Mouse (Mus musculus): Measurements from ENCODE around the gene Slc26a10.

The Slc26a10 gene

DNA sequence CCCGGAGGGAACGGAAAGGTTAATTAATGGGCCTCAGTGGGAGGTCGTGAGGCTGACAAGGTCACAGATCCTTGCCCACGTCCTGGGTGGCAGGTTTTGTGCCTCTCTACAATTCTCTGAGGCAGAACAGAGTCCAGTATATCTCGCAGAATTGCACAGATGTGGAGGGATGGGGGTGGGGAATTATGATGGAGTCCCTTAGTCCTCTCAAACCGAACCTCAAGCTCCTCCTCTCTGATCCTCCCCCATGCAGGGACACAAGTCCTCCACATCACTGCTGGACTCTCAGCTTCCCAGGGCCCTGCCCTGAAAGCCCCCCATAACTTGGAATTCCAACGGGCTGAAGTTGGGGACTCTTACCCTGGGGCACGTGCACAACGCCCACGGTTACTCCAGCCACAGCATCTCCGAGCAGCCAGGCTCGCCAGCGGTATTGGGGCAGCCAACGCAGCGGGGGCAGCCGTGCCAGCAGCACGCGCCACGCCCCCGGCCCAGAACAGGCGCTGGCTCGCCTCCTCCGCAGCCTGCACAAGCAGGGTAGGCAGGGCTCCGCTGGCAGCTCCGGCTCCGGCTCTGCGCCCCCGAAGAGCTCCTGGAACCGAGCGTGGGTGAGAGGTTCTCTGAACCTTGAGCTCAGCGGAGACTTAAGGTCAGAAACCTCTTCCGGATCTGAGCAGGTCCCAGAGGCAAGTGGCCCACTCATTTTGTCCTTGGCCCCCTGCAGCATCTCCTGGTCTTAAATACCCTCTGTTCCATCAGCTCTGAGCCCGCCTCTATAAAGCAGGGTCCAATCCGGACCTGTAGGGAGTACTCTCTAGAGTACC lies at the start of gene Slc26a10:
Gene Slc26a10 (minus strand): TSS at position 775 of the 824 bp plus-strand sequence.
- in situ Hi-C loops (cut with MboI; ENCODE audit: unreplicated experiment in 2 of 2), result loop anchor here (5.0 kb wide), 4 partner anchors 42 to 157 kb away; no protein-coding TSS in a partner anchor

DNA sequence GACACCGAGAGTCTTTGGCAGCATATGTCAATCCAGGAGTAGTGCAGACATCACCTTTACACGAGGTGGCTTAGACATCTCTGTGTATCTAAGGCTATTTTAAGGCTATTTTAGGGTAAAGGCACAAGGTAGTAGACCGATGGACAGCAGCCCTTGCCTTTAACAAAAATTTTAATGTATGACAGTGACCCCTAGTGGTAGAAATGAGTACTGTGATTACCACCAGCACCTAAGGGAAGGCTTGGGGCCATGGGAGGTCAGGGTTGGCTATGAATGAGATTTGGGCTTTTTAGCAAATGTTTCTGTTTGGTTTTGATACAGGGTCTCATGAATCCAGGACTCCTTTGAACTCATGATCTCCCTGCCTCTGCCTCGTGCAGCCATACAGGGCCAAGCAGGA lies 48.5 kb upstream of the Slc26a10 start:
- in situ Hi-C loops (cut with MboI; ENCODE audit: unreplicated experiment in 2 of 2), result loop anchor here in 1 of 2 experiments (5.0 kb wide), 1 partner anchor 52 kb away; no protein-coding TSS in a partner anchor

DNA sequence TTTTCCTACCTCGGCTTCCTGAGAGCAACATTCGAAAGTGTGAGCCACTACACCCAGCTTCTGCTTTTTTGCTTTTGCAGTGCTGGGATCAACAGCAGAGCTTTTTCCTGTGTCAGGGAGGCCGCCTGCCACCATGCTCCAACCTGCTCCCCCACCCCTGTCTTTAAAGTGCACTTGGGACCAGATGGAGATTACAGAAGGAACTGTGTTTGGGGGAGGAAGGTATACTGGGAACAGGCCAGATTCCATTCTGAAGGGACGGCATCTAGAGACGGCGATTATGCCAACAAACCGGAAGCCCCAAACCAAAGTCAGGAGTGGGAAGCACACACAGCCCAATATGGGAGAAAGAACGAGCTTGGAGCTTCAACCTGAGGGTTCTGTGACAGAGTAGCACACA lies 46.7 kb upstream of the Slc26a10 start:
- in situ Hi-C loops (cut with MboI; ENCODE audit: unreplicated experiment in 2 of 2), result loop anchor here in 1 of 2 experiments (5.0 kb wide), 1 partner anchor 50 kb away; no protein-coding TSS in a partner anchor

DNA sequence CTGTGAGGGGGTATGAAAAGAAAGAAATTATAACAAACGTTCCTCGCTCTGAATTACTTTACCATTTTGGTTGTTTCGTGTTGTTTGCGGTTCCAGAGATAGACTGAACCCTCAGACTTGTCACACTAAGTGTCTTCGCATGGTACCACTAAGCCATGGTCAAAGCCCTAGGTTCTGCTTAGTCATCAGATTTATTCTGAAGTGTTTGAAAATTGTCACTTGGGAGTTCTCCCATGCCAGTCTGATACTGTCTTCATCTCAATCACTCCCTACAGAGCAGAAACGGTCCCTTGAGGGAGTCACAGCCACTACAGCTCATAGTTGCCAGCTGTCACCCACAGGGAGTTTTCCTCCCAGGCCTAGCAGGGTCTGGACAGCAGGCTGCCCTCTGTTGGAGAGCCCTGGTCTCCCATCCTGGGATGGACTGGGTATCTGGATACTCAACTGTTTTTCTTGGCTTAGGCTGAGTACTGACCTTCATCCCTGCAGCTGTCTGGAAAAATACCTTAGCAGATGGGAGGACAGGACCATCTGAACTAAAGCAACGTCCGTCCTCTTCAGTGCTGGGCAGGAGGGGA lies 46.0 kb upstream of the Slc26a10 start:
- in situ Hi-C loops (cut with MboI; ENCODE audit: unreplicated experiment in 2 of 2), result loop anchor here in 1 of 2 experiments (5.0 kb wide), 1 partner anchor 49 kb away; no protein-coding TSS in a partner anchor

DNA sequence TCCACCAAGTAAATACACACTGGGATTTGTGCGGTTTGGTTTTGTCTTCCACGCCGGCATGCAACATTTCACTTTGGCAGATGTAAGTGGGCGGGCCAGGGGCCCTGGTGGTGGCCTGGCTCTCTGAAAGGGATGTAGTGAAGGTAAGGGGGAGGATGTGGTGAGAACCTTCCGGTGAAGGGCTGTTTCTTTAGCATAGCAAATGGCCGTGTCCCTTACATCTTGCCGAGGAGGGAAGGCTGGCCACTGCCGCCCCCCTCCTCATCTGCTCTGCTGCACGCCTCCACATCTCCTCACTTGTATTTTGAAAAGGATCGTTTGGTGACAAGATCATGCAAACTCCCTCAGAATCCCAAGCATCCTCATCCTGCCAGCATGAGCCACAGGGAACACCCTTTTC lies 45.3 kb upstream of the Slc26a10 start:
- in situ Hi-C loops (cut with MboI; ENCODE audit: unreplicated experiment in 2 of 2), result loop anchor here in 1 of 2 experiments (5.0 kb wide), 1 partner anchor 48 kb away; no protein-coding TSS in a partner anchor

DNA sequence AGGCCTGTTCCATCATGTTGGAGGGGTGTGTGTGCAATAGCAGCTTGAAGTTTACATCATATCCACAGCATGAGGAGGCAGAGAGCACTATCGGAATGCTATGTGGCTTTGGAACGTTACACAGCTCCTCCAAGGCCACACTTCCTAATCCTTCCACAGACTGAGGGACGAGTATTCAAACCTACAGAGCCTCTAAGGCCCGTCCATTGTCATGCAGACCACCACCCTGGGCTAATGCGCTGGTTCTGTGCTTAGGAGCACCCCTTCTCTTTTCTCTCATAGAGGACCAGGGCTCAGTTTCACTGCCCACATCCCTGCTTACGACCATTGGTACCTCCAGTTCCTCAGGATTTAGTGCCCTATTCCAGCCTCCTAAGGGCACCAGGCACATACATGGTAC lies 44.8 kb upstream of the Slc26a10 start:
- in situ Hi-C loops (cut with MboI; ENCODE audit: unreplicated experiment in 2 of 2), result loop anchor here in 1 of 2 experiments (5.0 kb wide), 1 partner anchor 48 kb away; no protein-coding TSS in a partner anchor

DNA sequence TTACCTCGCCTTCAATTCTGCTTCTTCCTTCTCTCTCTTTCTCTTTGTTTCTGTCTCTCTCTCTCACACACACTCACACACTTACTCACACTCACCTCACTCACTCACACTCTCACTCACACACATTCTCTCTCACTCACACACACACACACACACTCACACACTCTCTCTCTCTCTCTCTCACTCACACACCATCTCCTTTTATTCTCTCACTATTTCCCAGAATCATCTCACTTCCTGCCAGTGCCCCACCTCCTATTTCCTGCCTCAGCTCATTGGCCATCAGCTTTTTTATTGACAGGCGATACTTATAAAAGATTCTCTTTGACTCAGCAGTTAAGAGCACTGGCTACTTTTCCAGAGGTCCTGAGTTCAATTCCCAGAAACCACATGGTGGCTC lies 37.9 kb upstream of the Slc26a10 start:
- in situ Hi-C loops (cut with MboI; ENCODE audit: unreplicated experiment in 2 of 2), result no loop called here

DNA sequence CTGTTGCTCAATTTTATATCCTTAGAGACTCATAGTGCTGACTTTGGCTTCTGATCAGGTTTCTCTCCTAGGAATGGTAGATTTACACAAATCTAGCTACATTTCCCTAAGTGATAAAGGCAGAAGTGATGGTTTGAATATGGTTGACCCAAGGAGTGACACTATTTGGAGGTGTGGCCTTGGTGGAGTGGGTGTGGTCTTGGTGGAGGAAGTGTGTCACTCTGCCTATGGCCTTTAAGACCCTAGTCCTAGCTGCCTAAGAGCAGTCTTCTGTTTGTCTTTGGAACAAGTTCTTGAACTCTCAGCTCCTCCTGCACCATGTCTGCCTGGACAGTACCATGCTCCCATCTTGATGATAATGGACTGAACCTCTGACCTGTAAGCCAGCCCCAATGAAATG lies 36.7 kb upstream of the Slc26a10 start:
- in situ Hi-C loops (cut with MboI; ENCODE audit: unreplicated experiment in 2 of 2), result no loop called here

DNA sequence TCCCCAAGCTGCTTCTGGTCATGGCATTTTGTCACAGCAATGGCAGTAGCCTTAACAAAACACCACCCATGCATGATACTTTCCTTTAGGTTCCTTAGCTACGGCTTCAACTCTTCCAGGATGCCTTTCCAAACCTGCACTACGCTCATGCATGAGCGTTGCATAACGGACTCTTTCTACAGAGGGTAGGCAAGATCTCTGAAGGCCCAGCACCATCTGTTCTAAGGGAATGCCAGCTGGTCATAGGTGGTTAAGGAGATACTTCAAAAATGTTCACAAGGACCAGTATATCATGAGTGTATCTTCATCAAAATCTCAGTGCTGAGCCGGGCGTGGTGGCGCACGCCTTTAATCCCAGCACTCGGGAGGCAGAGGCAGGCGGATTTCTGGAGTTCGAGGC lies 36.0 kb upstream of the Slc26a10 start:
- in situ Hi-C loops (cut with MboI; ENCODE audit: unreplicated experiment in 2 of 2), result no loop called here

DNA sequence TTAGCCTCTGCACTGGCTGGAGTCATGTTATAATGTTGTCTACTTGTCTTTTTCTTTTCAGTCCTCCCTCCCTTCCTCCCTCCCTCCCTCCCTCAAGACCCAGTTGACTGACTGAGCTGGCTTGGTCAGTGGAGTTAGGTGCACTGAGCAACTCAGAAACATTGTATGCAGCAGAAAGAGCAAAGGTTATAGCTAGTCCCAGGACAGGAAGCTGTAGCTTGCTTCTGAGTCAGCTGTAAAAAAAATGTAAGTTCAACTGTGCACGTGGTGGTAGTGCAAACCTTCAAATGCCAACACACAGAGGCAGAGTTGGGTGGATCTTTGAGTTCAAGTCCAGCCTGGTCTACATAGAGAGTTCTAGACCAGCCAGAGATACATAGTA lies 34.0 kb upstream of the Slc26a10 start:
- in situ Hi-C loops (cut with MboI; ENCODE audit: unreplicated experiment in 2 of 2), result no loop called here

DNA sequence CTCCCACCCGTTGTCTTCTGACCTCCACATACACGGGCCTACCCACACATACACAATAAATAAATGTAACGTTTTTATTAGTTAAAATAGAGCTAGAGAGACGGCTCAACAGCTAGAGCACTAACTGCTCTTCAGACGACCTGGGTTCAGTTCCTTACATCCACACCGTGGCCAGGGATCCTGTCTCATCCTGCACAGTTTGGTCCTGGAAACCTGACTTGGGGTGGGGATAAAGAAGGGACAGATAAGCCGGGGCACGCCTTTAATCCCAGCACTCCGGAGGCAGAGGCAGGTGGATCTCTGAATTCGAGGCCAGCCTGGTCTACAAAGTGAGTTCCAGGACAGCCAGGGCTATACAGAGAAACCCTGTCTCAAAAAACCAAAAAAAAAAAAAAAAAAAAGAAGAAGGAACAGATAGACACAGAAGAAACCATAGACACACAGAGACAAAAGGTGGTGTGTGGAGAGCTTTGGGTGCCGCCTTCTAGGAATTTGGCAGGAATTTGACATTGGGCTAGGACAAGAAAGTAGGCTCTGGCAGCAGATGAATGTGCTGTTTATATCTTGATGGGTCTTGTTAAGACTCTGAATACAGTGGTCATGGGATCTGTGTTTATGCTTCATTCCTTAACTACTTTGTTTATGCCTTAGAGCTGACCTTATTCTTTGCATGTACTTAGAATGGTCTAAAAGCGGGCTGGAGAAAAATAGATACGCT lies 33.4 kb upstream of the Slc26a10 start:
- in situ Hi-C loops (cut with MboI; ENCODE audit: unreplicated experiment in 2 of 2), result no loop called here

DNA sequence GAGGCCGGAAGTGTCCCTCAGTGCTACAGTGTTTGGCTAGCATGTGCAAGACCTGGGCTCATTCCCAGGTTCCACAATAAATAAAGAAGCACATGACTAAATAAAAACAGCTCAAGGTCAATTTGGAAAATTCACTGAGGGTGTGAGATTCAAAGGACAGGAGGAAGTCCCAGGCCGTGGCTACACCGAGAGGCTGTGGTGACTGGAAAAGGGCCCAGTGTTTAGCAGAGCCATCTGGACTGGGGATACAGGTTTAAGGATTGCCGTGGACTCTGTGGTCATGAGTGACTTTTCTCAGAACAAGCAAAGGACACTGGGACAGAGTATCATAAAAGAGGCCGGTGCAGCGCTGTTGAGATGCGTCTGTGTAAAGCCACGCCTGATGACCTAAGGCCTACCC lies 32.8 kb upstream of the Slc26a10 start:
- in situ Hi-C loops (cut with MboI; ENCODE audit: unreplicated experiment in 2 of 2), result no loop called here

DNA sequence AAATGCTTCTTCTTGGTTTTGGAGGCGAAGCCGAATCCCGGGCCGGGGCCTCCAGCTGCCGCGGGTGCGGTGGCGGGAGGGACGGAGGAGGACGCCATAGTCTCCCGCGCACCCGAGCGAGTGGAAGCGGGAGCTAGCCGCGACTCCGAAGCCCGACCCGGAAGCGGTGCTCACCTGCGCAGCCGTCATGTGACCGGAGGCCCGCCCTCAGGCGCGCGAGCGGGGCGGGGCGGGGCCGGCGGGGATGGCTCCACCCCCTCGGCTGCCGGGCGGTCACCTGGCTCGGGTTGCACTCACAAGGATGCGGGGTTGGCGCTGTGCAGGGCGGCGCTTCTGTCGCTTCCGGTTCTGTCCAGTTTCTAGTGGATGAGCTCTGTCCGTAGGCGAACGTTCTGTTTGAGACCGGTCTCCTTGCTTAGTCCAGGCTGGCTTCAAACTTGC lies 31.0 kb upstream of the Slc26a10 start, which contains the start of gene Pip4k2c:
Gene Pip4k2c (minus strand): TSS at position 172 of the 441 bp plus-strand sequence.
- in situ Hi-C loops (cut with MboI; ENCODE audit: unreplicated experiment in 2 of 2), result no loop called here

DNA sequence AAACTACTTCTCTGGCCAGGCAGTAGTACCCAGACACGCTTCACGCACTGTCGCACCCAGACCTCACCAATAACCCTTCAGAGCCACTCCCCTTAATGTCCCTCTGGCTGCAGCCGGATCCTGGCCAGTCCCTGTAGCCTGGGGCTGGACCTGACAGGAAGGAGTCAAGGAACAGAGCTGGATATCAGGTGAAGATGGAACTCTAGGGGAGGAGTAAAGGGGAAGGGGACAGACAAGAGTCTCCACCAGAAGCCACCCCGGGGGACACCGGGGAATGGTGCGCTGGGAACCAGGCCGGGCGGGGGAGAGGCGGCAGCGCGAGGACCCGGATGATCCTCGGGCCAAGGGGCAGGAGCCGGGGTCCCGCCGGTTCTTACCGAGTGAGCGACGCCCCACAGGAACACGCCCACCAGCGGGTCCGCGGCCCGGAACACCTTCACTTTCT lies 30.5 kb upstream of the Slc26a10 start:
- in situ Hi-C loops (cut with MboI; ENCODE audit: unreplicated experiment in 2 of 2), result no loop called here

DNA sequence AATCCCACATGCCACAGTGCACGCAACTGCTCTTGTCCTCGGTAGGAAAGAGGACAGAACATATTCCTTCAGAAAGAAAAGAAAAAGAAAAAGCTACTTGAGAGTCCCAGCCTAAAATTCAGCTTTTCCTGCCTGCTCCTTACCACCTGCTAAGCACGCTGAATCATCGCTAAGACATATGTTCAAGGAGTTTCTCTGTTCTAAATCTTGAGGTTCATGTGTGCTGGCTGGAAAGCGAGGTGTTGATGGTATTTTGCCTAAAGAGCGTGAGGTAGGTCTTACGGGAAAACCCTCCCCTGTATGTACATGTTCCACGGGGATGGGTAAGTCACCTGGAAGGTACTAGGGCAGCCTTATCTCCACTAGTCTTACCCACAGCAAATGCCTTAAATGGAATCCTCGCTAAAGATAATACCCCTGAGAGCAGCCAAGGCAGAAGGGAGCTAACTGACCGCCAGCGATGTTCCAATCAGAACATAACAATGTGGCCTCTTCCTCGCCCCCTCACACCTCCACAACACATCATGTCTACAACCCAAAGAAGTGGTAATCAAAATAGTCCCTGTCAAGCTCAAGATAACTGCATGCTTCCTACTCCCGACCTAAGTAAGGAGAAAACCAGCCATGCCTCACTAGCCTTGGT lies 29.6 kb upstream of the Slc26a10 start:
- in situ Hi-C loops (cut with MboI; ENCODE audit: unreplicated experiment in 2 of 2), result no loop called here

DNA sequence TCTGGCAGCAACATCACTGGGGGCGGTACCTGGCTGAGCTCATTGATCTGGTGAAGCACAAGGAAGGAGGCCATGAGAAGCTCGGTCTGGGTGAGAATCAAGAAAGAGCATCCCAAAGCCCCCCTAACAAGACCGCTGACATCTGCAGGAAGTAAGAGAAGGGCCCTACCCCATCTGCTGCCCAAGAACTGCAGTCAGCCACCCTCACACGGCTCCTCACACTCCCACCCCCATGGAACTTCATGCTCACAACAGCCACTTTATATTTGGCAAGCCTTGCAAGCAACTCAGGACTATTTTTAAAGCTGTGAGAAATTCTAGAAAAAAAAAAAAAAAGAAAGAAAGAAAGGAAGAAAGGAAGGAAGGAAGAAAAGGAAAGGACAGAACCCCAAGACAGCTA lies 28.5 kb upstream of the Slc26a10 start:
- in situ Hi-C loops (cut with MboI; ENCODE audit: unreplicated experiment in 2 of 2), result no loop called here

DNA sequence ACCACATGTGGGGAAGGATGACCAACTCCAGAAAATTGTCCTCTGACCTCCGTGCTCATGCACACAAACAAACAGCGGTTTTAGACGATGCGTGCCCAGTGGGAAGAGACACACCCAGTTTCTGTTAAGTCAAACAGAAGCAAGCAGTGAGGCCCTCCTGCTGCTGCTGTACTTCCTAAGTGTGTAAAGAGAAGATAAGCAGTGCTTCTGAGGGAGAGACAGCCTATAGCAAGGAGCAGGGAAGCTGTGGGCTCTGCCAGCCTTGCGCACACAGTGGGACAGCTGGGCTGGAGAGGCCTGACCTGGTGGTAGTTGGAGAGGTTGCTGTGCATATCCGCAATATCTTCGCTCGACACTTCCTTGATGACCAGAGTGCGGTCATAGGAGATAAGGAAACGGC lies 24.9 kb upstream of the Slc26a10 start:
- in situ Hi-C loops (cut with MboI; ENCODE audit: unreplicated experiment in 2 of 2), result no loop called here

DNA sequence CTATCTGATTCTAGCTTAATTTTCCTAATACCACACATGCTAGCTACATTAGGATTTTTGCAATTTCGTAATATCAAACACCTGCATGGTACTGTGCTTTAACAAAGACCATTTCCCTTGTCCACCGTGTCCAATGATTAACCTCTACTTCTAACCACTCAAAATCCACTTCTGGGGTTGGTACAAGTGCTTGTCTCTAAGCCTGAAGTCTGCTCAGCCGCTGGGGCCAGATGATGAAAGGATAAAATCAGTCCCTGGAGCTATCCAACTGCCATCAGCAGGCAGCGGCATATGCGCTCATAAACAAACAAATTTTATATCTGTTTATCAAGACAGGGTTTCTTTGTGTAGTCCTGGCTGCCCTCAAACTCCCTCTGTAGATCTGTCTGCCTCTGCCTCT lies 24.1 kb upstream of the Slc26a10 start:
- in situ Hi-C loops (cut with MboI; ENCODE audit: unreplicated experiment in 2 of 2), result no loop called here

DNA sequence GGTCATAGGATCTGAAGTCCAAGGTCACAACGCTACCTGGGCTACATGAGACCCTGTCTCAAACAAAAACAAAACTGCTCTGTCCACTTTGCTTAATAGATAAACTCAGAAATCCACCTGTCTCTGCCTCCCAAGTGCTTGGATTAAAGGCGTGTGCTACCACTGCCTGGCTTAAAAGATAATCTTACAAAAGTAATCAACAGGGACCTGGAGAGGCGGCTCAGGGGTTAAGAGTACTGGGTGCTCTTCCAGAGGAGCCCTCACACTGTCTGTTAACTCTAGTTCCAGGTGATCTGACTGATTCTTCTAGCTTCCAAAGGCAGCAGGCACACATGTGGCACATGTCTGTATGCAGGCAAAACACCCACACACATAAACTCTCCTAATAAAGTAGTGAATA lies 22.7 kb upstream of the Slc26a10 start:
- in situ Hi-C loops (cut with MboI; ENCODE audit: unreplicated experiment in 2 of 2), result no loop called here

DNA sequence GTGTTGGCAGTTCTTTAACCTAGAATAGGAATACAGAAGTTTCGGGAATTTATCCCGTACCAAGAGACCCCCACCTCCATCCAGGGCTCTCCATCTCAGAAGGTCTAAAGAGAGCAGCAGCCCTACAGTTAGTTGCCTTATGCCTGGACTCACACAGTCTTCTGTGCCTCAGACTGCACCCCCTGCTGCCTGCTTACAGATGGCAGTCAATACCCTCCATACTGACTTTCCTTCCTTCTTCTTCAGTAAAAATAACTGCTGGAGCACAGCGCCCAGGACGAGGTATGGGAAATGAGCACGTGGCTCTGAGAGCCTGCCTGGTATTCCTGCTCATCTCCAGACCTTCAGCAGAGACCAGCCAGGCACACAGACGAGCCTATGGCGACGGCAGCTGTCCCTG lies 19.8 kb upstream of the Slc26a10 start:
- in situ Hi-C loops (cut with MboI; ENCODE audit: unreplicated experiment in 2 of 2), result no loop called here

DNA sequence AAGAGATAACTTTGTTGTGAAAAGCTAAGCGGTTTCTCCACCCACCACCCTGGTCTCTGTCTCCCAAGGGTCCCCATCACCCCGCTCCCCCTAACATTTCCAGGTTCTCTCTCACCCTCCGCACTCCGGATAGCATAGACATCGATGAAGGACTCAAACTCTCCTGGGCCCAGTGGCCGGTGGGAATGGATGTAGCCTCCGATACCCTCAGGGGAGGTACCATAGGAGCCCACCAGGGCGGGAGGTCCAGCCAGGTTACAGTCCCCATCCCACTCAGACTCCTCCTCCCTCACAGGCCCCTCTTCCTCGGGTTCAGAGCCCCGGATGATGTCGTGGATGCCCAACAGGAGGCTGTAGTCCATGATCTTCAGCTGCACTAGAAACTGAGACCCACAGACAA lies 19.0 kb upstream of the Slc26a10 start:
- in situ Hi-C loops (cut with MboI; ENCODE audit: unreplicated experiment in 2 of 2), result no loop called here

All from v-Abl transformed pro-B cells (cell line).